Mouse (Mus musculus) lung, embryonic 14.5 days (tissue): ENCODE measurements around the gene Krtap3-3. TPM values are rescaled to one million over a fixed set of nuclear protein-coding genes. Genes with fewer than 3 reads are reported as not detected.
"Not testable (repeated sequence)": the region's sequence is repeated elsewhere in the genome, so short reads cannot be mapped to it uniquely, and the experiment has no call there.

Experiments
- ATAC-seq: fragments of 200-750 bp; cut with Nextera tagmentation; 2 replicates; pipeline ENCODE4 v1.8.0; 2017; ENCODE audit warnings: mild to moderate bottlenecking, moderate TSS enrichment, moderate library complexity; ENCODE audit not compliant: insufficient read depth
- DNase-seq: peaks from one replicate; pipeline ENCODE4 v3.0.0-alpha.2; 2015
- H3K27ac ChIP-seq: fragments of 300-500 bp; sonication (generic); 2 replicates; pipeline ENCODE4 v1.5.1; 2014; ENCODE audit warnings: low read depth, mild to moderate bottlenecking, moderate library complexity
- H3K27me3 ChIP-seq: fragments of 300-500 bp; sonication (generic); 2 replicates; pipeline ENCODE4 v1.6.1; 2014; ENCODE audit warnings: low read length, control low read depth; ENCODE audit not compliant: insufficient read depth
- H3K36me3 ChIP-seq: fragments of 300-500 bp; sonication (generic); 2 replicates; pipeline ENCODE4 v1.6.1; 2014; ENCODE audit warnings: control low read depth; ENCODE audit not compliant: insufficient read depth
- H3K4me1 ChIP-seq: fragments of 300-500 bp; sonication (generic); 2 replicates; pipeline ENCODE4 v1.6.1; 2014; ENCODE audit warnings: antibody characterized with exemption, control low read depth; ENCODE audit not compliant: insufficient read depth
- H3K4me2 ChIP-seq: fragments of 300-500 bp; sonication (generic); 2 replicates; pipeline ENCODE4 v1.6.1; 2014; ENCODE audit warnings: mild to moderate bottlenecking
- H3K4me3 ChIP-seq: fragments of 300-500 bp; sonication (generic); 2 replicates; pipeline ENCODE4 v1.5.1; 2014; ENCODE audit warnings: low read depth, low read length
- H3K9ac ChIP-seq: fragments of 300-500 bp; sonication (generic); 2 replicates; pipeline ENCODE4 v1.6.1; 2014
- H3K9me3 ChIP-seq: fragments of 300-500 bp; sonication (generic); 2 replicates; pipeline ENCODE4 v1.6.1; 2016; ENCODE audit warnings: low read depth, low read length, control low read depth
- CTCF ChIP-seq: IDR thresholded peaks from 2 replicates; pipeline ENCODE4 v1.5.1; 2016; ENCODE audit warnings: antibody characterized with exemption, low read depth
- WGBS: fragments of 180-500 bp; shearing (Covaris S2); extraction: QIAGEN DNeasy Blood & Tissue Kit; methylation state at CpG from one replicate; pipeline ENCODE4 v1.1.7; 2014; 5-methylcytosine and 5-hydroxymethylcytosine counted together
- polyA plus RNA-seq: library from polyadenylated mRNA; unstranded; fragments of >200 nt; fragmentation: Nextera tagmentation; extraction: Ambion mirVana; gene quantifications from 2 replicates; pipeline ENCODE4 v1.2.1, GENCODE M21; 2014

Gene Krtap3-3
- polyA plus RNA-seq = not detected in 2 replicates

- no peaks in the 10 kb centered on the region for H3K4me1 ChIP-seq
- no peak within 1 kb of the TSS for H3K4me2 ChIP-seq
- no peak within 1 kb of the TSS for H3K4me3 ChIP-seq
- no peaks in the 10 kb centered on the region for H3K27me3 ChIP-seq
- no peak for TF ChIP-seq CTCF
- ATAC-seq (no peak), DNase-seq (no peak)
- H3K36me3 ChIP-seq = no peaks in the 10 kb centered on the region
- WGBS = 64% methylated on average over 4 of the region's 4 CpGs
- no peak within 1 kb of the TSS for H3K27ac ChIP-seq
- H3K9ac ChIP-seq = no peak within 1 kb of the TSS
- no peaks in the 10 kb centered on the region for H3K9me3 ChIP-seq
Measured at GRCm38 (mm10) chr11:99550765-99551164, at the start of gene Krtap3-3. TSS of gene Krtap3-3 (minus strand) at chr11:99550865.

- not testable (repeated sequence) for H3K27ac ChIP-seq, H3K4me2 ChIP-seq, H3K9me3 ChIP-seq, H3K4me1 ChIP-seq, H3K4me3 ChIP-seq, H3K9ac ChIP-seq, H3K36me3 ChIP-seq, DNase-seq, H3K27me3 ChIP-seq, ATAC-seq
- WGBS = 83% methylated on average over 6 of the region's 6 CpGs
Measured at GRCm38 (mm10) chr11:99597742-99598141, 47.1 kb upstream of the Krtap3-3 start, which contains the start of gene Krtap9-3. TSS of gene Krtap9-3 (minus strand) at chr11:99598105.

DNA sequence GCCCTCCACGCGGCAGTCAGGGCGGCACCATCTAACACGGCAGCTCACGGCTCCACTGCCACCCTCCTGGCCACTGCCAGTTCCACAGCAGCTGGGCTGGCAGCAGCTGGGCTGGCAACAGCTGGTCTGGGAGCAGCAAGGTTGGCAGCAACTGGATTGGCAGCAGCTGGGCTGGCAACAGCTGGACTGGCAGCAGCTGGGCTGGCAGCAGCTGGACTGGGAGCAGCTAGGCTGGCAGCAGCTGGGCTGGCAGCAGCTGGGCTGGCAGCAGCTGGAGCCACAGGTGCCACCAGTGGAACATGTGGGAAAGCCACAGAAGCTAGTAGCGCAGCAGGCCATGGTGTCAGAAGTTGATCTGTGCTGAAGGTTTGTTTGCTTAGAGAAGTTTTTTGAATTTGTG is 40.3 kb upstream of the Krtap3-3 start, which contains the start of gene Krtap1-3:
Gene Krtap1-3, minus strand, starts transcription at position 359 of the 400 bp plus-strand sequence.
- no peak for TF ChIP-seq CTCF
- Histone ChIP-seq H3K27ac (no peak within 1 kb of the TSS), H3K9ac (no peak within 1 kb of the TSS), H3K4me1 (no peaks in the 10 kb centered on the region), H3K4me2 (no peak within 1 kb of the TSS), H3K9me3 (no peaks in the 10 kb centered on the region), H3K4me3 (no peak within 1 kb of the TSS), H3K27me3 (no peaks in the 10 kb centered on the region), H3K36me3 (no peaks in the 10 kb centered on the region)
- ATAC-seq (no peak), DNase-seq (no peak)
- 70% methylated on average over 6 of the region's 6 CpGs for WGBS

DNA sequence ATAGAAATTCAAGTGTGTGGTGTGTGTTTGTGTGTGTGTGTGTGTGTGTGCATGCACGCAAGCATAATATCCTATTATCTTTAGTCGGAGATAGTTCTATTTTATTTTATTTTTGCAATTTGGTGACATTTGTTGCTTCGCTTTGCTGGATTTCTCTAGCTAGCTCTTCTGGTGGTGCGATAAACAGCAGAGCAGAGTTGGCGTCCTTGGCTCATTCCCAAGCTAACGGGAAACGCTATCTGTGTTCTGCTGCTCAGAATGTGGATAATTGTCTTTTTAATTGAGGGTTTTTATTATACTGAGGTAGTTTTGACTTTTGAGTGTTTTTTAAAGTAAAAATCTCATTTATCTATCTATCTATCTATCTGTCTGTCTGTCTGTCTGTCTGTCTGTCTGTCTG is 34.4 kb upstream of the Krtap3-3 start:
- no peaks in the 10 kb centered on the region for H3K27me3 ChIP-seq
- H3K36me3 ChIP-seq = no peaks in the 10 kb centered on the region
- DNase-seq (peak; percentile 13), ATAC-seq (no peak)
- no peak overlapping the region for H3K27ac ChIP-seq
- H3K4me2 ChIP-seq = no peak overlapping the region
- no peak overlapping the region for H3K9ac ChIP-seq
- H3K9me3 ChIP-seq = no peaks in the 10 kb centered on the region
- 78% methylated on average over 7 of the region's 7 CpGs for WGBS
- H3K4me3 ChIP-seq = no peak overlapping the region
- no peaks in the 10 kb centered on the region for H3K4me1 ChIP-seq
- no peak for TF ChIP-seq CTCF

DNA sequence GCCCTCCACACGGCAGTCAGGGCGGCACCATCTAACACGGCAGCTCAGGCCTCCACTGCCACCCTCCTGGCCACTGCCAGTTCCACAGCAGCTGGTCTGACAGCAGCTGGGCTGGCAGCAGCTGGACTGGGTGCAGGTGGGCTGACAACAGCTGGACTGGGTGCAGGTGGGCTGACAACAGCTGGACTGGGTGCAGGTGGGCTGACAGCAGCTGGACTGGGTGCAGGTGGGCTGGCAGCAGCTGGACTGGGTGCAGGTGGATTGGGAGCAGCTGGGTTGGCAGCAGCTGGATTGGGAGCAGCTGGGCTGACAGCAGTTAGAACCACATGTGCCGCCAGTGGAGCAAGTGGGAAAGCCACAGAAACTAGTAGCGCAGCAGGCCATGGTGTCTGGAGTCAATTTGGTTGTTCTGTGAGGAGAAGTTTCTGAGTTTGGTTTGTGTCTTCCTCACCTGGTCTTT is 32.6 kb upstream of the Krtap3-3 start, which contains the start of gene Krtap1-4:
Gene Krtap1-4, minus strand, starts transcription at position 410 of the 460 bp plus-strand sequence.
- Histone ChIP-seq H3K9me3 (no peaks in the 10 kb centered on the region), H3K27me3 (no peaks in the 10 kb centered on the region), H3K27ac (no peak within 1 kb of the TSS), H3K4me1 (no peaks in the 10 kb centered on the region), H3K4me3 (no peak within 1 kb of the TSS), H3K9ac (no peak within 1 kb of the TSS), H3K4me2 (no peak within 1 kb of the TSS), H3K36me3 (no peaks in the 10 kb centered on the region)
- no peak for TF ChIP-seq CTCF
- 73% methylated on average over 5 of the region's 5 CpGs for WGBS
- DNase-seq = no peak
- ATAC-seq = no peak

GRCm38 (mm10) chr11:99581564-99581963 is 30.9 kb upstream of the Krtap3-3 start:
- Histone ChIP-seq H3K27me3 (no peaks in the 10 kb centered on the region), H3K27ac (no peak overlapping the region), H3K4me2 (no peak overlapping the region), H3K9ac (no peak overlapping the region), H3K36me3 (no peaks in the 10 kb centered on the region), H3K4me1 (no peaks in the 10 kb centered on the region), H3K4me3 (no peak overlapping the region), H3K9me3 (no peaks in the 10 kb centered on the region)
- 65% methylated on average over 6 of the region's 6 CpGs for WGBS
- TF ChIP-seq CTCF = no peak
- ATAC-seq (no peak), DNase-seq (peak; percentile 11)

GRCm38 (mm10) chr11:99581051-99581450 is 30.4 kb upstream of the Krtap3-3 start:
- ATAC-seq (no peak), DNase-seq (no peak)
- no peak for TF ChIP-seq CTCF
- Histone ChIP-seq H3K4me1 (no peaks in the 10 kb centered on the region), H3K27ac (no peak overlapping the region), H3K27me3 (no peaks in the 10 kb centered on the region), H3K4me3 (no peak overlapping the region), H3K36me3 (no peaks in the 10 kb centered on the region), H3K9ac (no peak overlapping the region), H3K4me2 (no peak overlapping the region), H3K9me3 (no peaks in the 10 kb centered on the region)
- 83% methylated on average over 5 of the region's 5 CpGs for WGBS
